Mouse (Mus musculus) gonadal fat pad, adult 2 months (tissue): Measurements from ENCODE around the gene Wbp1. TPM values are rescaled to one million over a fixed set of nuclear protein-coding genes. Genes with fewer than 3 reads are reported as not detected.

ENCODE experiments used
- DNase-seq: peaks from one replicate; pipeline ENCODE4 v3.0.0-alpha.2; 2012; ENCODE audit warnings: low read depth
- polyA plus RNA-seq: library from polyadenylated mRNA; depleted of rRNA; stranded (reverse); fragments of >200 nt; gene quantifications from 2 replicates; pipeline ENCODE4 v1.2.3, GENCODE M21; 2012

Wbp1 gene
- polyA plus RNA-seq, 1 experiment, result 187 TPM

GRCm38 (mm10) chr6:83116373-83117164, 4.8 kb downstream of the Wbp1 start:
- DNase-seq, result no peak

- DNase-seq, result no peak
Measured at GRCm38 (mm10) chr6:83115682-83116372, 5.5 kb downstream of the Wbp1 start.

GRCm38 (mm10) chr6:83115011-83115671, 6.2 kb downstream of the Wbp1 start, which contains the start of gene Mogs:
Mogs (plus strand) TSS chr6:83115496.
- DNase-seq, result no peak

- no peak for DNase-seq
Measured at GRCm38 (mm10) chr6:83111510-83112136, 9.7 kb downstream of the Wbp1 start.

- DNase-seq, result no peak
Measured at GRCm38 (mm10) chr6:83108762-83109668, 12.3 kb downstream of the Wbp1 start, which contains the start of gene Mrpl53. Mrpl53 (plus strand) TSS chr6:83109040.

GRCm38 (mm10) chr6:83107566-83108400, 13.6 kb downstream of the Wbp1 start:
- DNase-seq, result no peak

GRCm38 (mm10) chr6:83104158-83104557, 17.2 kb downstream of the Wbp1 start:
- no peak for DNase-seq

GRCm38 (mm10) chr6:83103130-83103650, 18.2 kb downstream of the Wbp1 start:
- DNase-seq, result no peak

GRCm38 (mm10) chr6:83101688-83102556, 19.4 kb downstream of the Wbp1 start:
- no peak for DNase-seq

GRCm38 (mm10) chr6:83101316-83101687, 20.1 kb downstream of the Wbp1 start, which contains the start of the genes Ccdc142 and Gm42688:
Ccdc142 (plus strand) TSS chr6:83101601.
Gm42688 (plus strand) TSS chr6:83101617.
- no peak for DNase-seq

- DNase-seq, result no peak
Measured at GRCm38 (mm10) chr6:83098411-83098810, 22.9 kb downstream of the Wbp1 start.

- no peak for DNase-seq
Measured at GRCm38 (mm10) chr6:83095968-83096367, 25.4 kb downstream of the Wbp1 start.

GRCm38 (mm10) chr6:83092416-83093127, 28.8 kb downstream of the Wbp1 start:
- DNase-seq, result no peak

GRCm38 (mm10) chr6:83087926-83088260, 33.5 kb downstream of the Wbp1 start:
- DNase-seq, result no peak

GRCm38 (mm10) chr6:83087205-83087925, 34.0 kb downstream of the Wbp1 start:
- DNase-seq, result no peak

GRCm38 (mm10) chr6:83086121-83087035, 35.0 kb downstream of the Wbp1 start, which contains the start of gene Lbx2:
Lbx2 (plus strand) TSS chr6:83086367.
- no peak for DNase-seq
